Mouse (Mus musculus) bone marrow macrophage, adult 2 months (primary cell): Measurements from ENCODE around the gene Trim8. TPM values are rescaled to one million over a fixed set of nuclear protein-coding genes. Genes with fewer than 3 reads are reported as not detected.

Source experiments
- H3K27ac ChIP-seq: 2 replicates; pipeline ENCODE4 v1.5.1; 2012; ENCODE audit warnings: low read depth, low read length; ENCODE audit not compliant: insufficient read depth
- H3K4me1 ChIP-seq: 2 replicates; pipeline ENCODE4 v1.6.1; 2012; ENCODE audit warnings: low read length; ENCODE audit not compliant: control insufficient read depth, insufficient read depth
- H3K4me3 ChIP-seq: 2 replicates; pipeline ENCODE4 v1.5.1; 2012; ENCODE audit warnings: mild to moderate bottlenecking, low read length, moderate library complexity; ENCODE audit not compliant: insufficient read depth
- CTCF ChIP-seq: IDR thresholded peaks from 2 replicates; pipeline ENCODE4 v1.5.1; 2012; ENCODE audit warnings: low read depth, mild to moderate bottlenecking, low read length, moderate library complexity
- POLR2A ChIP-seq: IDR thresholded peaks from 2 replicates; pipeline ENCODE4 v1.6.1; 2012; ENCODE audit warnings: mild to moderate bottlenecking, low read depth, low read length, borderline replicate concordance
- polyA plus RNA-seq: library from polyadenylated mRNA; stranded (reverse); fragments of >200 nt; gene quantifications from 2 replicates; pipeline ENCODE4 v1.2.4, GENCODE M21; 2012; ENCODE audit not compliant: missing spikeins, insufficient read depth, insufficient read length

Gene Trim8
- polyA plus RNA-seq, 1 experiment = 69.0 TPM

DNA sequence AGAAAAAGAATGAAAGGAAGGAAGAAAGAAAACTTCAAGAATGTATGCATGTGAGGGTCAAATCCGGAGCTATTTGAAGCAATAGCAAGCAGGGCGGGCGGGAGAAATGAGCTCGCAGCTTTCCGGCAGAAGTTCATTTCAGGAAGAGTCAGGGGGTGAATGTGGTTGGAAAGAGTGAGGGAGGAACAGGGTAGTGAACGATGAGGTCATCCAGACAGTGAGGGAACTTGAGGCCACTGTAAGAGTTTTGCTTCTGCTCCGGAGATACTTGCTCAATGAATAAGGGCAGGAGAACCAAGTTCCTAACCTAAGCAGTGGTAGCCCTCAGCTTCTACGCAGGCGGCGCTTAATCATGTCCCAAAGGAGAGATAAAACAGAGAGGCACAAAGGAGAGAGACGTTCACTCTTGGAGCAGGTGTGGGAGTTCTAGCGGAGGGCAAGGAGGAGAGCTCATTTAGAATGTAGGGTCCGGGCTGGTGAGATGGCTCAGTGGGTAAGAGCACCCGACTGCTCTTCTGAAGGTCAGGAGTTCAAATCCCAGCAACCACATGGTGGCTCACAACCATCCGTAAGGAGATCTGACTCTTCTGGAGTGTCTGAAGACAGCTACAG lies 21.0 kb downstream of the Trim8 start:
- peaks cover 64% of the 10 kb centered on the region for H3K4me1 ChIP-seq
- TF ChIP-seq POLR2A (no peak), CTCF (no peak)
- H3K4me3 ChIP-seq = 0 out of 2 replicates have a peak overlapping the region, but pooled peaks have one; percentile 1
- peak overlapping the region; percentile 94 for H3K27ac ChIP-seq

DNA sequence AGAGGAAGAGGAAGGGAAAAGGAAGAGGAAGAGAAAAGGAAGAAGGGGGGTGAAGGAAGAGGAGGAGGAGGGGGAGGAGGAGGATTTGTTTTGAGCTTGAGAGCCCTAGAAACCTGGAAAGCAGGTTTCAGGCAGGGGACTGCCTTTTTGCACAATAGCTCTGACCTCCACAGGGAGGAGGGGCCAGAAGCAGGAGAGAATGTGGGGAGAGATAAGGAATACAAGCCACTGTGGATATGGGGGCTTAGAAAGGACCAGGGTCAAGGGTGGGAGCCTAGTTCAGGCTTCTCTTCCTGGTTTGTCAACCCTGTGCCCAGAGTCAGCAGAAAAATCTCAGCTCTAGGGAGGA lies 21.6 kb downstream of the Trim8 start:
- Histone ChIP-seq H3K4me3 (no peak overlapping the region), H3K27ac (peak overlapping the region; percentile 90), H3K4me1 (peaks cover 70% of the 10 kb centered on the region)
- no peak for TF ChIP-seq CTCF
- TF ChIP-seq POLR2A = no peak

DNA sequence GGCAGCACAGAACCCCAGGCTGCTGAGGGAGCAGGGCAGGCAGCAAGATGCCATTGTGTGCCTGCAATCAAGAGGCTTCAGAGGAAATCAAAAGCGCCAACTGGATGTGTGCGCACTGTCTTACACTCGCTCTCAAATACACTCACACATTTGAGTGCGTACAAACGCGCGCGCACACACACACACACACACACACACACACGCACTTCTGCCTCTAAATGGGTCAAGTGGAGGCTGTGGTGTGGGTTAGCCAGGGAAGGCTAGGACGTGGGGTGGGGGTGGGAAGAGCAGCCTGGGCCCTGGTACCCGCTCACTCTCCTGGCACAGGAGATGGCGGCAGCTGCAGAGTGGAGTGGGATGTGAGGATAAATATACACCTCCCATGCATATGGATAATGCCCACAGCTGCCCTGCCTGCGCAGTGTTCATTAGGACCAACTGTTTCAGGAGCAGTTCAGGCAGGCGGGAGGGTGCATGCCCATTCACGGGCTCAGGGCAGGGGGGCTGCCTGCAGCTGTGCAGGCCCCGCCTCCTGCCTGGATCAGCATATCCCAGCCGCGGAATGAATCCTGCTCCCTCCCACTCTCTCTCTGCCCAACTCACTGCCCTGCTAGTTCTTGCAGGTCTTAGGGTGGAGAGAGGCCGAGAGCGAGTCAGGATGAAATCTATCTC lies 22.1 kb downstream of the Trim8 start:
- peak overlapping the region; percentile 90 for H3K27ac ChIP-seq
- peaks cover 68% of the 10 kb centered on the region for H3K4me1 ChIP-seq
- TF ChIP-seq CTCF = no peak
- TF ChIP-seq POLR2A = no peak
- no peak overlapping the region for H3K4me3 ChIP-seq

DNA sequence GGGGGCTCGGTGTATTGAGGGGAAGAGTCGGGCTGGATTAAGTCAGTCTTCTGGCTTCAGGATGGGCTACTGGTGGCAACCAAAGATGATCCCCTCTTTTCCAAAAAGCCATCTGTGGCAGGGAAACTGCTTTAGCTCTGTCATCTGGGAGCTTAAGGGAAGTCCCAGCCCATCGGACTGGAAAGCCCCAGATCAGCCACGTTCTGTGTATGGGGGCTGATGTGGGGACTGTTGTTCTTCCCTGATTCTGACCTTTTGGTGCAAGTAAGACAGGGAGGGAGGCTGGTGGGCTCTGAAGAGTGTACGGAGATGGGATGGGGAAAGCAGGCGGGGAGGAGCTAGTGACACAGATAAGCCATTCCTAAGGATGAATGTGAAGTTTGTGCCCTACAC lies 22.6 kb downstream of the Trim8 start:
- peak overlapping the region; percentile 18; the same call in 1 of the 2 replicates for H3K4me3 ChIP-seq
- TF ChIP-seq POLR2A (no peak), CTCF (no peak)
- peak overlapping the region; percentile 90 for H3K27ac ChIP-seq
- peaks cover 68% of the 10 kb centered on the region for H3K4me1 ChIP-seq

DNA sequence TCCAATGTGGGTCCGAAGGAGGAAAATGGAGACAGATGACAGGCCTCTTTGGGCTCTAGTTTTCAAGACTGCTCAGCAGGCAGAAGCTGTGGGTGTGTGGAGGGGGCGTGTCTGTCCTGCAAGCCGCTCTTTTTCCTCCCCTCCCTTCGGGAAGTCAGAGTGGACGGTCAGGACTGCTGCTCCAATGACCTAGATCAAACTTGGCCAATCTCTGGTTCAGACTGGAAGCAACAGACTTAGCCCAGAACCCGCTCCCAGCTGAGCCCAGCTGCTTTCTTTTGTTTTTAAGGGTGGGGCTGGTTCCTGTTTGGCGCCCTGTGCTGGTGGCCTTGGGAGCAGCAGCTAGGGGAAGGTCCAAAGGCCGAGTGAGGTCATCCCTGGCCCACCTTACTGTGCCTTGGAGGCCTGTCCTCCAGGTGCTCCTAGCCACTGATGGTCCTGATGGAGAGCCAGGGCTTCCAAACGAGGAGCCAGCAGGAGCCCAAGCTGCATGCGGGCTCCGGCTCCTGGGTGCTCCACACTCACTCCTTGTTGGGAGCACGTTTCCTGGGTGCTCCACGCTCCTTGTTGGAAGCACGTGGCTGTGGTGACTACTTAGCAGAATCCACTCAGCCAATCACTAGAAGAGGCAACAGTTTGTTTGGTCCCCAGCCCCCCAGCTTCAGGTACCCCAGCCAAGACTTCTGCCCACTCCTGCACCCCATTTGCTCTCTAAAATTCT lies 23.3 kb downstream of the Trim8 start:
- TF ChIP-seq CTCF = no peak
- TF ChIP-seq POLR2A = no peak
- Histone ChIP-seq H3K4me1 (peaks cover 70% of the 10 kb centered on the region), H3K4me3 (0 out of 2 replicates have a peak overlapping the region, but pooled peaks have one; percentile 18), H3K27ac (peak overlapping the region; percentile 90)

DNA sequence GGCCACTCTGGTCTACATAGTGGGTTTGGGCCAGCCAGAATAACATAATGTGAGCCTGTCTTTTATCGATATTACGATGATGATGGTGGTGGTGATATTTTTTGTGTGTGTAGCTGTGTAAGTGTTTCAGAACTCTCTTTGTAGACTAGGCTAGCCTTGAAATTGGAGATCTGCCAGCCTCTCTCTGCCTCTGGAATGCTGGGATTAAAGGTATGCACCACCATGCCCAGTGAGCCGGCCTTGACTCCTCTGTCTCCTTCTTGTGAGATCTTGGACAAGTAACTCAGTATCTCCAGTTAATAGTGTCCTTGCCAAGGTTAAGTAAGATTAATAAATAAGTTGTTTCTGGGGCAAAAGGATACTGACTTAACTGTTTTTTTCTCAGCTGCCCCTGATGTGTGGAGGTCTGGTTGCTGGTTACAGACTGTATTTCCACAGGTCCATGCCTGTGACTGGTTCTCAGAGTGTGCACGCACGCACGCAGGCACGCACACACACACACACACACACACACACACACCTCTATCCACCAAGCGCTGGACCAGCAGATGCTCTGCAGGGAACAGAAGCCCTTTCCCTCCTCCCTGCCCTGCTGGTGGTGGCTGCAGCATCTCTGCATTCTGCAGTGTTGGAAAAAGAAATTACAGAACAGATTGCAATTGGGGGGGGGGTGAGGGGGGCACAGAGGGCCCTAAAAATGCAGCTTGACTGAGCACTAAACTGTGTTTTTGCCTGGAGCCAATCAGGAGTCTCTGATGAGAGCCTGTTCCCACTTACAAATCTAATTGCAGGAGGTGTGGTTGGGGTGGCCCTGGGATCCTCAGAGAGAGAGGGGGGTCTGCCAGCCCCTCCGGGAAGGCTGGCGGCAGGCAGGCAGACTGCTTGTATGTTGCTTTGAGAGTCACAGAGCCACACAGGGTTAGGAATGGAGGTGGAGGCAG lies 24.5 kb downstream of the Trim8 start:
- TF ChIP-seq CTCF = no peak
- no peak for TF ChIP-seq POLR2A
- Histone ChIP-seq H3K4me3 (no peak overlapping the region), H3K27ac (no peak overlapping the region), H3K4me1 (peaks cover 61% of the 10 kb centered on the region)

DNA sequence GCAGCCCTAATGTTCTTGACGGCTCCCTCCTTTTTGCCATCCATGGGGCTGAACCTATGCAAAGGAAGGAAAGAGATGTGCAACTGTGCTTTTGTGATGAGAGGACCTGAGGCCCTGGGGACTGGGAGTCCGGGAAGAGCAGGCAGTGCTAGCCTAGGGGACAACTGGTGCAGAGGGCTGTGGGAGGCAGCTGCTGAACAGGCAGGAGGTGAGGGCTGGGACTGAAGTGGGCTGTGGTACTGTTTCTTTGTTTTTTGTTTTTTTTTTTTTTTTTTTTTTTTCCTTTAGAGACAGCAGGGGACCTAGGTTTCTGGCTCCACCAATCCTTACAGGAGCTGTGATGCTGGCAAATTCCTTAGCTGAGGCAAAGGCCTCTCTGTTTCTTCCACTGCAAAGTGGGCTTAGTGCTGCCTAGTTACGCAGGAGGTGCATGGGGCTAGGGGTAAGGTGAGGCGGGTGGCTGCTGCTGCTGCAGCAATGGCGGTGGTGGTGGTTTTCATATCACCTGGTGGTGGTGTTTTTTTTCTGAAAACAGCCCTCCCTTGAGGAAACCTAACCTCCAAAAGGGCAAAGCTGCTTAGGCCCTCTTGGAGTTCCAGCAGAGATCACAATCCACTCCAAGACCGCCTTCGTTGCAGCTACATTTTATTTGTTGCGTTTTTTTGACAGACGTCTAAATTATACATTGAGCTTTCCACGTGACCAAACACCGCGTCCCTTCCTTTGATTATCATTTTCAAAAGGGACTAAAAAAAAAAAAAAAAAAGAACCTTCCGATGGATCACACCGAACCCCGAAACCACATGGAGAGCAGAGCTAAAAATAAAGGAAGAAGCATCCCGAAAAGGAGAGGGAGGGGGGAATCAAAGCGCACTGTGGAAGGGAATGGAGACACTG lies 26.4 kb downstream of the Trim8 start:
- Histone ChIP-seq H3K27ac (peak overlapping the region; percentile 26), H3K4me1 (peaks cover 56% of the 10 kb centered on the region), H3K4me3 (peak overlapping the region; percentile 56)
- TF ChIP-seq POLR2A (no peak), CTCF (no peak)

DNA sequence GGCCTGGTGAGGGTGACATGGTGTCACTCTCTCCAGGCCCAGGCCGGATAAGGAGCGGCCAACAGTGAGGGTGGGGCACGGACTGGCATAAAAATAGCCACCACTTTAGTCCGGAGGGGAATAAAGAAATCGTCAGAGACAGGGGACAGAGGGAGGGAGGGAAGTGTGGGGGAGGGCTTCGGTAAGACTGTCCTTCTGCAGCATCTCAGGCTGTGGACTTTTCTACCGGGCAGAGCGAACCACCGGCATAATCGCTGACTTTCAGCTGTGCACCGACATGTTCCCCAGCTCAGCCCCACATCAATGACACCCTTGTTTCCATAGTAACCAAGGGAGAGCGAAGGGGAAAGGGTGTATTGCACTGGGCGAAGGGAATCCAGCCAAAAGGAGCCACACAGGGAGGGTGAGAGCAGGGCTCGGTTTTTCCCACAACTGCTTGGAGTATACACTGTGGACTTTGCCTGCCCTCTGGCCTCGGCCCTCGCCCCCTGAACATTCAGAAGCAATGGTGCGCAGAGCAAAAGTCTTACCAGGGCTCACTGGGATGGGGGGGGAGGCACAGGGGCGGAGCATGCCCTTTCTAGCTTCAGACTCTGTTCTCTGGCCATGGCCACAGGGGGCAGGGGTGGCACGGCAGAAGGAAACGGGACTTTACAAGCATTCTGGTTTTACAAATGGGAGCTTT lies 27.2 kb downstream of the Trim8 start:
- Histone ChIP-seq H3K27ac (peak overlapping the region; percentile 26), H3K4me1 (peaks cover 48% of the 10 kb centered on the region), H3K4me3 (peak overlapping the region; percentile 56)
- TF ChIP-seq POLR2A = no peak
- TF ChIP-seq CTCF = no peak
